Mouse (Mus musculus) forebrain, postnatal 0 days (tissue): ENCODE measurements around the gene Zfp131. TPM values are rescaled to one million over a fixed set of nuclear protein-coding genes. Genes with fewer than 3 reads are reported as not detected.

ENCODE experiments used
- ATAC-seq: fragments of 200-750 bp; cut with Nextera tagmentation; 2 replicates; pipeline ENCODE4 v1.8.0; 2017; ENCODE audit warnings: mild to moderate bottlenecking, moderate library complexity
- DNase-seq: peaks from one replicate; pipeline ENCODE4 v3.0.0-alpha.2; 2015
- H3K27ac ChIP-seq: fragments of 300-500 bp; sonication (generic); 2 replicates; pipeline ENCODE4 v1.5.1; 2014; ENCODE audit warnings: low read depth, mild to moderate bottlenecking, antibody characterized with exemption, low read length, moderate library complexity, mixed read lengths
- H3K27me3 ChIP-seq: fragments of 300-500 bp; sonication (generic); 2 replicates; pipeline ENCODE4 v1.6.1; 2014; ENCODE audit warnings: mild to moderate bottlenecking, low read length, mixed read lengths; ENCODE audit not compliant: insufficient read depth
- H3K36me3 ChIP-seq: fragments of 300-500 bp; sonication (generic); 2 replicates; pipeline ENCODE4 v1.6.1; 2014; ENCODE audit warnings: mild to moderate bottlenecking, moderate library complexity; ENCODE audit not compliant: insufficient read depth
- H3K4me1 ChIP-seq: fragments of 300-500 bp; sonication (generic); 2 replicates; pipeline ENCODE4 v1.6.1; 2014; ENCODE audit warnings: antibody characterized with exemption; ENCODE audit not compliant: insufficient read depth
- H3K4me2 ChIP-seq: fragments of 300-500 bp; sonication (generic); 2 replicates; pipeline ENCODE4 v1.6.1; 2014; ENCODE audit warnings: low read depth, mild to moderate bottlenecking, moderate library complexity
- H3K4me3 ChIP-seq: fragments of 300-500 bp; sonication (generic); 2 replicates; pipeline ENCODE4 v1.5.1; 2014; ENCODE audit warnings: low read depth, low read length, mixed read lengths
- H3K9ac ChIP-seq: fragments of 300-500 bp; sonication (generic); 2 replicates; pipeline ENCODE4 v1.6.1; 2014; ENCODE audit warnings: mild to moderate bottlenecking
- H3K9me3 ChIP-seq: fragments of 300-500 bp; sonication (generic); 2 replicates; pipeline ENCODE4 v1.6.1; 2016; ENCODE audit warnings: low read length
- CTCF ChIP-seq: sonication (generic); IDR thresholded peaks from 2 replicates; pipeline ENCODE4 v1.5.1; 2016; ENCODE audit warnings: antibody characterized with exemption, control low read depth, low read depth
- WGBS: fragments of 180-500 bp; shearing (Covaris S2); extraction: QIAGEN DNeasy Blood & Tissue Kit; methylation state at CpG from one replicate; pipeline ENCODE4 v1.1.7; 2014; 5-methylcytosine and 5-hydroxymethylcytosine counted together
- polyA plus RNA-seq: library from polyadenylated mRNA; unstranded; fragments of >200 nt; fragmentation: Nextera tagmentation; extraction: Ambion mirVana; gene quantifications from 2 replicates; pipeline ENCODE4 v1.2.1, GENCODE M21; 2015
- total RNA-seq: library from RNA; depleted of rRNA; stranded (reverse); fragments of >200 nt; gene quantifications from 2 replicates; pipeline ENCODE4 v1.2.3, GENCODE M21; 2014

Zfp131 gene
- total and polyA plus RNA-seq, 2 experiments from 2014 or later: 27.7 to 56.7 TPM

- H3K27ac ChIP-seq: no peak overlapping the region
- H3K4me1 ChIP-seq: peaks cover 11% of the 10 kb centered on the region; the same call in 1 of the 2 replicates
- H3K36me3 ChIP-seq: no peaks in the 10 kb centered on the region
- ATAC-seq (peak; percentile 54), DNase-seq (no peak)
- 4% methylated on average over 19 of the region's 19 CpGs for WGBS
- H3K4me2 ChIP-seq: peak overlapping the region; percentile 31
- 0 out of 2 replicates have a peak overlapping the region, but pooled peaks have one; percentile 2 for H3K9ac ChIP-seq
- H3K9me3 ChIP-seq: no peaks in the 10 kb centered on the region
- H3K4me3 ChIP-seq: no peak overlapping the region; the same call in 1 of the 2 replicates
- H3K27me3 ChIP-seq: no peaks in the 10 kb centered on the region
- no peak for TF ChIP-seq CTCF
Measured at GRCm38 (mm10) chr13:119741390-119742237, 49.1 kb downstream of the Zfp131 start.

- no peaks in the 10 kb centered on the region for H3K9me3 ChIP-seq
- no peaks in the 10 kb centered on the region for H3K27me3 ChIP-seq
- no peak overlapping the region for H3K4me2 ChIP-seq
- H3K4me3 ChIP-seq: no peak overlapping the region
- WGBS: 19% methylated on average over 6 of the region's 6 CpGs
- 0 out of 2 replicates have a peak, but pooled peaks cover 2% of the 10 kb centered on the region for H3K4me1 ChIP-seq
- peaks cover 2% of the 10 kb centered on the region; the same call in 1 of the 2 replicates for H3K36me3 ChIP-seq
- DNase-seq (peak; percentile 47), ATAC-seq (peak; percentile 36; the same call in 1 of the 2 replicates)
- no peak for TF ChIP-seq CTCF
- peak overlapping the region; percentile 40; the same call in 1 of the 2 replicates for H3K27ac ChIP-seq
- no peak overlapping the region for H3K9ac ChIP-seq
Measured at GRCm38 (mm10) chr13:119731448-119731847, 59.2 kb downstream of the Zfp131 start.

GRCm38 (mm10) chr13:119729406-119729805 lies 61.3 kb downstream of the Zfp131 start:
- no peak overlapping the region for H3K9ac ChIP-seq
- TF ChIP-seq CTCF: no peak
- H3K27me3 ChIP-seq: no peaks in the 10 kb centered on the region
- ATAC-seq (no peak), DNase-seq (no peak)
- no peak overlapping the region for H3K27ac ChIP-seq
- 0 out of 2 replicates have a peak, but pooled peaks cover 2% of the 10 kb centered on the region for H3K4me1 ChIP-seq
- H3K9me3 ChIP-seq: no peaks in the 10 kb centered on the region
- H3K4me2 ChIP-seq: no peak overlapping the region
- H3K4me3 ChIP-seq: no peak overlapping the region
- 91% methylated on average over 7 of the region's 7 CpGs for WGBS
- peaks cover 2% of the 10 kb centered on the region; the same call in 1 of the 2 replicates for H3K36me3 ChIP-seq

GRCm38 (mm10) chr13:119727608-119728387 lies 62.9 kb downstream of the Zfp131 start:
- DNase-seq (no peak), ATAC-seq (no peak; the same call in 1 of the 2 replicates)
- 69% methylated on average over 26 of the region's 26 CpGs for WGBS
- Histone ChIP-seq H3K4me1 (0 out of 2 replicates have a peak, but pooled peaks cover 2% of the 10 kb centered on the region), H3K27ac (no peak overlapping the region), H3K9me3 (no peaks in the 10 kb centered on the region), H3K4me3 (no peak overlapping the region), H3K27me3 (no peaks in the 10 kb centered on the region), H3K4me2 (no peak overlapping the region), H3K9ac (no peak overlapping the region), H3K36me3 (peaks cover 2% of the 10 kb centered on the region; the same call in 1 of the 2 replicates)
- TF ChIP-seq CTCF: no peak

GRCm38 (mm10) chr13:119724541-119724940 lies 66.1 kb downstream of the Zfp131 start:
- H3K9ac ChIP-seq: no peak overlapping the region
- TF ChIP-seq CTCF: peak; percentile 20
- H3K4me2 ChIP-seq: no peak overlapping the region
- H3K4me1 ChIP-seq: no peaks in the 10 kb centered on the region
- no peak for DNase-seq
- H3K9me3 ChIP-seq: no peaks in the 10 kb centered on the region
- H3K36me3 ChIP-seq: peaks cover 2% of the 10 kb centered on the region; the same call in 1 of the 2 replicates
- 80% methylated on average over 7 of the region's 7 CpGs for WGBS
- H3K27me3 ChIP-seq: no peaks in the 10 kb centered on the region
- no peak for ATAC-seq
- H3K27ac ChIP-seq: no peak overlapping the region
- H3K4me3 ChIP-seq: no peak overlapping the region

GRCm38 (mm10) chr13:119723368-119723767 lies 67.3 kb downstream of the Zfp131 start:
- TF ChIP-seq CTCF: no peak
- ATAC-seq (no peak), DNase-seq (no peak)
- no peaks in the 10 kb centered on the region for H3K27me3 ChIP-seq
- WGBS: 88% methylated on average over 5 of the region's 5 CpGs
- no peak overlapping the region for H3K27ac ChIP-seq
- H3K4me3 ChIP-seq: no peak overlapping the region
- no peaks in the 10 kb centered on the region for H3K4me1 ChIP-seq
- H3K36me3 ChIP-seq: peaks cover 2% of the 10 kb centered on the region; the same call in 1 of the 2 replicates
- H3K9me3 ChIP-seq: no peaks in the 10 kb centered on the region
- no peak overlapping the region for H3K4me2 ChIP-seq
- H3K9ac ChIP-seq: no peak overlapping the region
